Mouse (Mus musculus) Patski (cell line): ENCODE results near the gene Vps37b. TPM values are rescaled to one million over a fixed set of nuclear protein-coding genes. Genes with fewer than 3 reads are reported as not detected.

Experiments
- ATAC-seq: fragments of 100-300 bp; one replicate; pipeline ENCODE4 v1.8.0; 2021
- CTCF ChIA-PET: fragments of 350-600 bp; sonication (Branson Sonifier 250); formaldehyde crosslinking; loops from one replicate; lab custom pipeline; 2022; ENCODE audit warnings: inconsistent platforms; lab: Charles Lee
- POLR2A ChIA-PET: fragments of 350-600 bp; sonication (Branson Sonifier 250); formaldehyde crosslinking; loops from one replicate; lab custom pipeline; 2022; ENCODE audit warnings: antibody characterized with exemption, inconsistent platforms; lab: Charles Lee
- DNase-seq: peaks from one replicate; pipeline ENCODE4 v3.0.0-alpha.2; 2011; ENCODE audit warnings: low read depth, low spot score
- H3K27me3 ChIP-seq: fragments of 371-371 bp; one replicate; pipeline ENCODE4 v1.5.1; 2021
- CTCF ChIP-seq: fragments of 100-300 bp; IDR thresholded peaks from one replicate; pipeline ENCODE4 v1.5.1; 2021
- in situ Hi-C: fragments of 300-500 bp; cut with MboI; formaldehyde crosslinking; loops from 3 replicates; pipeline ENCODE4 v1.11.1; 2018; ENCODE audit warnings: low pct_unique_long_range_greater_than_20kb, mixed read lengths
- polyA plus RNA-seq: library from polyadenylated mRNA; unstranded; gene quantifications from one replicate; pipeline ENCODE4 v1.2.3, GENCODE M21; 2021

Gene Vps37b
- polyA plus RNA-seq, 1 experiment from 2014 or later = 25.5 TPM

- no peaks in the 10 kb centered on the region for H3K27me3 ChIP-seq
- no peak for TF ChIP-seq CTCF
- ATAC-seq (peak; percentile 91), DNase-seq (peak; percentile 100)
- in situ Hi-C loops = no loop called here
- ChIA-PET CTCF (interaction anchor here (1.0 to 4.0 kb wide), 6 partner anchors 8 to 78 kb away, joined by 3 to 20 read pairs (median 6); partner anchors contain the start of gene Vps37b), POLR2A (interaction anchor here (0.7 to 1.7 kb wide), 6 partner anchors 11 to 86 kb away, joined by 3 to 5 read pairs (median 3); no protein-coding TSS in a partner anchor)
Observed at GRCm38 (mm10) chr5:124006891-124007491, 25.1 kb downstream of the Vps37b start.

- no peak for ATAC-seq
- POLR2A ChIA-PET = interaction anchor here (0.7 to 3.8 kb wide), 5 partner anchors 18 to 79 kb away, joined by 3 to 12 read pairs (median 5); no protein-coding TSS in a partner anchor
- no peaks in the 10 kb centered on the region for H3K27me3 ChIP-seq
- no peak for TF ChIP-seq CTCF
- CTCF ChIA-PET = interaction anchor here (1.0 to 4.0 kb wide), 6 partner anchors 9 to 79 kb away, joined by 3 to 20 read pairs (median 6); partner anchors contain the start of gene Vps37b
- in situ Hi-C loops = no loop called here
- DNase-seq = no peak
Observed at GRCm38 (mm10) chr5:124006082-124006873, 25.8 kb downstream of the Vps37b start.

- DNase-seq = no peak
- POLR2A ChIA-PET = interaction anchor here (0.7 to 3.8 kb wide), 3 partner anchors 24 to 79 kb away, joined by 5 to 12 read pairs (median 5); no protein-coding TSS in a partner anchor
- in situ Hi-C loops = no loop called here
- ATAC-seq = no peak
- H3K27me3 ChIP-seq = no peaks in the 10 kb centered on the region
- TF ChIP-seq CTCF = no peak
- CTCF ChIA-PET = interaction anchor here (2.1 to 4.0 kb wide), 4 partner anchors 10 to 80 kb away, joined by 7 to 20 read pairs (median 12); no protein-coding TSS in a partner anchor
Observed at GRCm38 (mm10) chr5:124005591-124005990, 26.5 kb downstream of the Vps37b start.

- CTCF ChIA-PET = interaction anchor here (2.1 to 6.8 kb wide), 3 partner anchors 24 to 80 kb away, joined by 7 to 51 read pairs (median 20); no protein-coding TSS in a partner anchor
- no peak for ATAC-seq
- in situ Hi-C loops = no loop called here
- DNase-seq = no peak
- no peaks in the 10 kb centered on the region for H3K27me3 ChIP-seq
- POLR2A ChIA-PET = interaction anchor here (0.7 to 3.8 kb wide), 4 partner anchors 11 to 107 kb away, joined by 3 to 12 read pairs (median 4); partner anchors contain the start of gene Ogfod2
- no peak for TF ChIP-seq CTCF
Observed at GRCm38 (mm10) chr5:124005151-124005500, 26.9 kb downstream of the Vps37b start.

GRCm38 (mm10) chr5:124004356-124005150 lies 27.5 kb downstream of the Vps37b start:
- ChIA-PET POLR2A (interaction anchor here (0.8 to 3.8 kb wide), 5 partner anchors 10 to 107 kb away, joined by 3 to 12 read pairs (median 3); partner anchors contain the start of gene Ogfod2), CTCF (interaction anchor here (2.1 to 6.8 kb wide), 3 partner anchors 24 to 81 kb away, joined by 7 to 51 read pairs (median 20); no protein-coding TSS in a partner anchor)
- in situ Hi-C loops = loop anchor here (5.0 kb wide), 1 partner anchor 78 kb away; no protein-coding TSS in a partner anchor
- no peak for TF ChIP-seq CTCF
- DNase-seq (no peak), ATAC-seq (no peak)
- no peaks in the 10 kb centered on the region for H3K27me3 ChIP-seq

GRCm38 (mm10) chr5:124003375-124003774 lies 28.7 kb downstream of the Vps37b start:
- ChIA-PET POLR2A (interaction anchor here (1.5 to 3.8 kb wide), 2 partner anchors 74 to 82 kb away, joined by 4 to 12 read pairs; no protein-coding TSS in a partner anchor), CTCF (interaction anchor here (2.1 to 6.8 kb wide), 2 partner anchors 71 to 82 kb away, joined by 7 to 51 read pairs; no protein-coding TSS in a partner anchor)
- in situ Hi-C loops = loop anchor here (5.0 kb wide), 1 partner anchor 79 kb away; no protein-coding TSS in a partner anchor
- ATAC-seq (no peak), DNase-seq (no peak)
- no peaks in the 10 kb centered on the region for H3K27me3 ChIP-seq
- no peak for TF ChIP-seq CTCF

- no peak for ATAC-seq
- TF ChIP-seq CTCF = no peak
- CTCF ChIA-PET = interaction anchor here (6.8 kb wide), 1 partner anchor 83 kb away, joined by 51 read pairs; no protein-coding TSS in a partner anchor
- no peaks in the 10 kb centered on the region for H3K27me3 ChIP-seq
- POLR2A ChIA-PET = interaction anchor here (1.5 to 3.8 kb wide), 2 partner anchors 74 to 82 kb away, joined by 4 to 12 read pairs; no protein-coding TSS in a partner anchor
- in situ Hi-C loops = loop anchor here (5.0 kb wide), 1 partner anchor 79 kb away; no protein-coding TSS in a partner anchor
- no peak for DNase-seq
Observed at GRCm38 (mm10) chr5:124002876-124003275, 29.2 kb downstream of the Vps37b start.

- H3K27me3 ChIP-seq = no peaks in the 10 kb centered on the region
- no peak for DNase-seq
- TF ChIP-seq CTCF = no peak
- in situ Hi-C loops = loop anchor here (5.0 kb wide), 1 partner anchor 81 kb away; no protein-coding TSS in a partner anchor
- CTCF ChIA-PET = interaction anchor here (0.9 to 6.8 kb wide), 12 partner anchors 9 to 87 kb away, joined by 3 to 51 read pairs (median 5); no protein-coding TSS in a partner anchor
- POLR2A ChIA-PET = interaction anchor here (1.9 kb wide), 1 partner anchor 31 kb away, joined by 5 read pairs; the partner anchor contains the start of gene Vps37b
- ATAC-seq = no peak
Observed at GRCm38 (mm10) chr5:124001274-124001673, 30.8 kb downstream of the Vps37b start.

GRCm38 (mm10) chr5:124000824-124001223 lies 31.2 kb downstream of the Vps37b start:
- no peaks in the 10 kb centered on the region for H3K27me3 ChIP-seq
- ChIA-PET POLR2A (interaction anchor here (0.6 to 1.9 kb wide), 4 partner anchors 9 to 83 kb away, joined by 3 to 6 read pairs (median 4); partner anchors contain the start of gene Vps37b), CTCF (interaction anchor here (0.6 to 6.8 kb wide), 18 partner anchors 9 to 110 kb away, joined by 3 to 51 read pairs (median 4); no protein-coding TSS in a partner anchor)

More at GRCm38 (mm10) chr5:124000824-124001223, 31.2 kb downstream of the Vps37b start:
- no peak for DNase-seq
- in situ Hi-C loops = loop anchor here (5.0 kb wide), 1 partner anchor 81 kb away; no protein-coding TSS in a partner anchor
- no peak for TF ChIP-seq CTCF
- ATAC-seq = no peak
